ENCODE assay signal across 1 mouse cellular context in genomic region chr7:46851026-46851425, GRCm38 (mm10).
TF ChIP-seq lines count a peak whose summit lies in the region.

No protein-coding gene starts in this region.

TF ChIP-seq in MEL, 35 proteins besides CTCF, POLR2A, EP300 and RAD21 (continued from another document):
- no peak for TF ChIP-seq ZC3H11A (IDR thresholded peaks at IDR 0.05; ENCODE audit: low read depth, low read length)
